Mouse (Mus musculus) embryonic facial prominence, embryonic 10.5 days (tissue): ENCODE data around the gene Tekt5. TPM values are rescaled to one million over a fixed set of nuclear protein-coding genes. Genes with fewer than 3 reads are reported as not detected.
A peak's percentile ranks its signal among the peaks of the same experiment; 100 is the strongest.

Source experiments
- DNase-seq: peaks from one replicate; pipeline ENCODE4 v3.0.0-alpha.2; 2017; ENCODE audit warnings: low spot score
- H3K27ac ChIP-seq: fragments of 300-500 bp; sonication (generic); replicated peaks from 2 replicates; pipeline ENCODE4 v1.5.1; 2016; ENCODE audit warnings: mild to moderate bottlenecking
- H3K27me3 ChIP-seq: fragments of 300-500 bp; sonication (generic); replicated peaks from 2 replicates; pipeline ENCODE4 v1.6.1; 2016; ENCODE audit warnings: low read depth, mild to moderate bottlenecking; ENCODE audit not compliant: poor library complexity, severe bottlenecking
- H3K36me3 ChIP-seq: fragments of 300-500 bp; sonication (generic); replicated peaks from 2 replicates; pipeline ENCODE4 v1.6.1; 2016; ENCODE audit warnings: mild to moderate bottlenecking, moderate library complexity
- H3K4me1 ChIP-seq: fragments of 300-500 bp; sonication (generic); 2 replicates; pipeline ENCODE4 v1.6.1; 2016
- H3K4me3 ChIP-seq: fragments of 300-500 bp; sonication (generic); 2 replicates; pipeline ENCODE4 v1.5.1; 2016; ENCODE audit warnings: mild to moderate bottlenecking, moderate library complexity
- H3K9me3 ChIP-seq: fragments of 300-500 bp; sonication (generic); 2 replicates; pipeline ENCODE4 v1.6.1; 2016; ENCODE audit warnings: mild to moderate bottlenecking
- WGBS: fragments of 180-500 bp; shearing (Covaris S2); methylation state at CpG from one replicate; pipeline ENCODE4 v1.1.7; 2016; 5-methylcytosine and 5-hydroxymethylcytosine counted together
- polyA plus RNA-seq: library from polyadenylated mRNA; unstranded; fragments of >200 nt; fragmentation: Nextera tagmentation; extraction: Ambion mirVana; gene quantifications from 2 replicates; pipeline ENCODE4 v1.2.1, GENCODE M21; 2016

The Tekt5 gene
- polyA plus RNA-seq: 0.07 TPM in 1 of 2 replicates, not detected in the other

- peaks cover 8% of the 10 kb centered on the region for H3K4me1 ChIP-seq
- WGBS: 7% methylated on average over 37 of the region's 37 CpGs
- DNase-seq: peak; percentile 57
- H3K36me3 ChIP-seq: no peaks in the 10 kb centered on the region
- H3K4me3 ChIP-seq: peak within 1 kb of the TSS; percentile 50
- H3K9me3 ChIP-seq: no peaks in the 10 kb centered on the region
- peaks cover 34% of the 10 kb centered on the region for H3K27me3 ChIP-seq
- H3K27ac ChIP-seq: no peak within 1 kb of the TSS
Observed at GRCm38 (mm10) chr16:10394699-10395540, at the start of gene Tekt5. Gene Tekt5, minus strand, starts transcription at chr16:10395490.

GRCm38 (mm10) chr16:10443723-10444122, 48.4 kb upstream of the Tekt5 start:
- H3K27me3 ChIP-seq: no peaks in the 10 kb centered on the region
- no peak for DNase-seq
- H3K4me3 ChIP-seq: no peak overlapping the region
- H3K9me3 ChIP-seq: no peaks in the 10 kb centered on the region
- H3K27ac ChIP-seq: no peak overlapping the region
- H3K4me1 ChIP-seq: peaks cover 24% of the 10 kb centered on the region
- H3K36me3 ChIP-seq: peaks cover under 1% of the 10 kb centered on the region; the same call in 1 of the 2 replicates

- Histone ChIP-seq H3K27me3 (no peaks in the 10 kb centered on the region), H3K27ac (no peak overlapping the region), H3K36me3 (peaks cover 10% of the 10 kb centered on the region), H3K4me1 (peaks cover 11% of the 10 kb centered on the region), H3K9me3 (no peaks in the 10 kb centered on the region), H3K4me3 (no peak overlapping the region)
- 90% methylated on average over 4 of the region's 4 CpGs for WGBS
- no peak for DNase-seq
Observed at GRCm38 (mm10) chr16:10441761-10442160, 46.5 kb upstream of the Tekt5 start.

- Histone ChIP-seq H3K9me3 (no peaks in the 10 kb centered on the region), H3K4me1 (peaks cover 7% of the 10 kb centered on the region), H3K27me3 (no peaks in the 10 kb centered on the region), H3K4me3 (no peak overlapping the region), H3K27ac (no peak overlapping the region), H3K36me3 (peaks cover 10% of the 10 kb centered on the region)
- WGBS: 88% methylated on average over 6 of the region's 6 CpGs
- no peak for DNase-seq
Observed at GRCm38 (mm10) chr16:10441328-10441727, 46.0 kb upstream of the Tekt5 start.

- no peaks in the 10 kb centered on the region for H3K9me3 ChIP-seq
- H3K36me3 ChIP-seq: peaks cover 10% of the 10 kb centered on the region
- WGBS: 89% methylated on average over 5 of the region's 5 CpGs
- no peaks in the 10 kb centered on the region for H3K27me3 ChIP-seq
- H3K4me3 ChIP-seq: no peak overlapping the region
- H3K4me1 ChIP-seq: no peaks in the 10 kb centered on the region
- DNase-seq: no peak
- H3K27ac ChIP-seq: no peak overlapping the region
Observed at GRCm38 (mm10) chr16:10438055-10438454, 42.8 kb upstream of the Tekt5 start.

- Histone ChIP-seq H3K4me1 (no peaks in the 10 kb centered on the region), H3K9me3 (no peaks in the 10 kb centered on the region), H3K36me3 (peaks cover 10% of the 10 kb centered on the region), H3K27ac (no peak overlapping the region), H3K4me3 (no peak overlapping the region), H3K27me3 (no peaks in the 10 kb centered on the region)
- WGBS: 84% methylated on average over 6 of the region's 6 CpGs
- no peak for DNase-seq
Observed at GRCm38 (mm10) chr16:10436166-10436565, 40.9 kb upstream of the Tekt5 start.

GRCm38 (mm10) chr16:10433344-10433743, 38.1 kb upstream of the Tekt5 start:
- no peaks in the 10 kb centered on the region for H3K9me3 ChIP-seq
- H3K4me3 ChIP-seq: no peak overlapping the region
- H3K27ac ChIP-seq: no peak overlapping the region
- no peak for DNase-seq
- H3K4me1 ChIP-seq: no peaks in the 10 kb centered on the region
- H3K27me3 ChIP-seq: no peaks in the 10 kb centered on the region
- peaks cover 5% of the 10 kb centered on the region for H3K36me3 ChIP-seq
- 94% methylated on average over 5 of the region's 5 CpGs for WGBS

GRCm38 (mm10) chr16:10432387-10432786, 37.1 kb upstream of the Tekt5 start:
- Histone ChIP-seq H3K4me1 (no peaks in the 10 kb centered on the region), H3K9me3 (no peaks in the 10 kb centered on the region)
- WGBS: 87% methylated on average over 4 of the region's 4 CpGs

GRCm38 (mm10) chr16:10431911-10432310, 36.6 kb upstream of the Tekt5 start:
- Histone ChIP-seq H3K27ac (no peak overlapping the region), H3K9me3 (no peaks in the 10 kb centered on the region), H3K4me3 (no peak overlapping the region), H3K27me3 (no peaks in the 10 kb centered on the region), H3K36me3 (peaks cover 7% of the 10 kb centered on the region), H3K4me1 (no peaks in the 10 kb centered on the region)
- 70% methylated on average over 1 of the region's 1 CpGs for WGBS
- DNase-seq: no peak

More at GRCm38 (mm10) chr16:10432387-10432786, 37.1 kb upstream of the Tekt5 start:
- Histone ChIP-seq H3K4me3 (no peak overlapping the region), H3K27me3 (no peaks in the 10 kb centered on the region), H3K27ac (no peak overlapping the region), H3K36me3 (peaks cover 2% of the 10 kb centered on the region)
- DNase-seq: no peak

GRCm38 (mm10) chr16:10420447-10421054, 25.3 kb upstream of the Tekt5 start:
- no peaks in the 10 kb centered on the region for H3K4me1 ChIP-seq
- 93% methylated on average over 9 of the region's 9 CpGs for WGBS
- H3K4me3 ChIP-seq: no peak overlapping the region
- no peaks in the 10 kb centered on the region for H3K9me3 ChIP-seq
- no peak overlapping the region for H3K27ac ChIP-seq
- DNase-seq: no peak
- no peaks in the 10 kb centered on the region for H3K27me3 ChIP-seq
- peaks cover 100% of the 10 kb centered on the region for H3K36me3 ChIP-seq

GRCm38 (mm10) chr16:10417723-10418259, 22.5 kb upstream of the Tekt5 start:
- no peak overlapping the region for H3K27ac ChIP-seq
- DNase-seq: no peak
- H3K36me3 ChIP-seq: peaks cover 98% of the 10 kb centered on the region
- no peak overlapping the region for H3K4me3 ChIP-seq
- H3K4me1 ChIP-seq: peaks cover 3% of the 10 kb centered on the region; the same call in 1 of the 2 replicates
- 93% methylated on average over 9 of the region's 9 CpGs for WGBS
- no peaks in the 10 kb centered on the region for H3K9me3 ChIP-seq
- no peaks in the 10 kb centered on the region for H3K27me3 ChIP-seq

GRCm38 (mm10) chr16:10416866-10417265, 21.6 kb upstream of the Tekt5 start:
- Histone ChIP-seq H3K27me3 (no peaks in the 10 kb centered on the region), H3K27ac (no peak overlapping the region), H3K4me1 (peaks cover 8% of the 10 kb centered on the region; the same call in 1 of the 2 replicates), H3K9me3 (no peaks in the 10 kb centered on the region), H3K4me3 (no peak overlapping the region), H3K36me3 (peaks cover 88% of the 10 kb centered on the region)
- DNase-seq: no peak
- 94% methylated on average over 4 of the region's 4 CpGs for WGBS
